Mouse (Mus musculus) liver, postnatal 0 days (tissue): ENCODE data around the gene Dnttip1.
A peak's percentile ranks its signal among the peaks of the same experiment; 100 is the strongest.

Experiments used
- CTCF ChIP-seq: sonication (generic); IDR thresholded peaks from 2 replicates; pipeline ENCODE4 v1.5.1; 2016; ENCODE audit warnings: antibody characterized with exemption, low read depth
- EP300 ChIP-seq: IDR thresholded peaks from 2 replicates; pipeline ENCODE4 v1.6.1; 2016; ENCODE audit warnings: antibody characterized with exemption, low read depth, mild to moderate bottlenecking

GRCm38 (mm10) chr2:164804533-164805331 lies 58.9 kb downstream of the Dnttip1 start, which contains the start of the genes Acot8 and Zswim3:
- TF ChIP-seq CTCF (no peak), EP300 (peak; percentile 86)
